Mouse (Mus musculus) CH12.LX (cell line): ENCODE measurements at regions not wholly inside any gene's neighbourhood (a gene's known extent, or its start where the extent isn't known, plus 50 kb on each side); places are given as distances from the start of the nearest gene placed in this dataset.
"Not testable (repeated sequence)": the region's sequence is repeated elsewhere in the genome, so short reads cannot be mapped to it uniquely, and the experiment has no call there.

Source experiments
- DNase-seq: peaks from one replicate; pipeline ENCODE4 v3.0.0-alpha.2; 2013; ENCODE audit errors: extremely low read depth
- H3K27ac ChIP-seq: 2 replicates; pipeline ENCODE4 v1.5.1; 2012; ENCODE audit warnings: low read depth, mild to moderate bottlenecking, control low read depth, moderate library complexity; ENCODE audit not compliant: insufficient read depth
- H3K27me3 ChIP-seq: replicated peaks from 2 replicates; pipeline ENCODE3; 2012; ENCODE audit warnings: inconsistent platforms
- H3K36me3 ChIP-seq, 2 experiments: replicated peaks in 1 of 2; 2 replicates each; pipeline versions ENCODE3 to v1.6.1; 2012; ENCODE audit warnings: inconsistent platforms in 1 of 2, low read length in 1 of 2, mild to moderate bottlenecking in 1 of 2, mixed read lengths in 1 of 2, moderate library complexity in 1 of 2; ENCODE audit not compliant: control insufficient read depth in 1 of 2, insufficient read depth in 1 of 2
- H3K4me1 ChIP-seq, 2 experiments: 2 replicates each; pipeline ENCODE4 v1.6.1; 2012; ENCODE audit warnings: inconsistent platforms in 1 of 2, moderate library complexity in 1 of 2; ENCODE audit not compliant: insufficient read depth in 2 of 2, control insufficient read depth in 1 of 2
- H3K4me2 ChIP-seq: 2 replicates; pipeline ENCODE4 v1.6.1; 2012; ENCODE audit warnings: low read depth, mild to moderate bottlenecking, control low read depth; ENCODE audit not compliant: poor library complexity, insufficient read depth, severe bottlenecking
- H3K4me3 ChIP-seq, 3 experiments: fragments of 150-350 bp in 1 of 3; sonication (generic) in 1 of 3; replicated peaks in 1 of 3; 2 replicates each; pipeline versions ENCODE3 to v1.5.1; 2011 to 2012; ENCODE audit warnings: low read depth in 2 of 3, low read length in 2 of 3, mild to moderate bottlenecking in 2 of 3, moderate library complexity in 2 of 3, control low read depth in 1 of 3, improper control_type of control experiment in 1 of 3, inconsistent platforms in 1 of 3, mixed read lengths in 1 of 3; ENCODE audit not compliant: poor library complexity in 1 of 3
- H3K79me2 ChIP-seq: replicated peaks from 2 replicates; pipeline ENCODE4 v1.6.1; 2012; ENCODE audit warnings: mild to moderate bottlenecking, moderate library complexity; ENCODE audit not compliant: control insufficient read depth, poor library complexity, insufficient read depth, severe bottlenecking; ENCODE audit errors: extremely low read depth
- H3K9ac ChIP-seq: 2 replicates; pipeline ENCODE4 v1.6.1; 2012; ENCODE audit warnings: low read depth, mild to moderate bottlenecking, control low read depth, moderate library complexity; ENCODE audit not compliant: insufficient read depth
- H3K9me3 ChIP-seq: replicated peaks from 2 replicates; pipeline ENCODE3; 2012; ENCODE audit warnings: low read length, inconsistent platforms, mixed read lengths
- BHLHE40 ChIP-seq: IDR thresholded peaks from 2 replicates; pipeline ENCODE4 v1.6.1; 2011; ENCODE audit warnings: mild to moderate bottlenecking, low read depth, low read length, improper control_type of control experiment
- CHD1 ChIP-seq: IDR thresholded peaks from 2 replicates; pipeline ENCODE4 v1.6.1; 2012; ENCODE audit warnings: low read depth, low read length, improper control_type of control experiment, inconsistent platforms
- CTCF ChIP-seq, 2 experiments: IDR thresholded peaks in 1 of 2; conservative IDR thresholded peaks in 1 of 2; 2 replicates each; pipeline ENCODE4 v1.5.1; 2011 to 2012; ENCODE audit warnings: low read depth in 2 of 2, low read length in 2 of 2, improper control_type of control experiment in 1 of 2, inconsistent platforms in 1 of 2, mild to moderate bottlenecking in 1 of 2, moderate library complexity in 1 of 2
- EP300 ChIP-seq: IDR thresholded peaks from 2 replicates; pipeline ENCODE4 v1.6.1; 2011; ENCODE audit warnings: low read length, improper control_type of control experiment
- HCFC1 ChIP-seq: IDR thresholded peaks from 2 replicates; pipeline ENCODE4 v1.6.1; 2012; ENCODE audit warnings: low read depth, mild to moderate bottlenecking, inconsistent platforms, low read length, improper control_type of control experiment
- IRF4 ChIP-seq: IDR thresholded peaks from 2 replicates; pipeline ENCODE4 v1.6.1; 2014; ENCODE audit warnings: low read depth, mild to moderate bottlenecking, inconsistent platforms, low read length, improper control_type of control experiment
- MAZ ChIP-seq: IDR thresholded peaks from 2 replicates; pipeline ENCODE4 v1.6.1; 2012; ENCODE audit warnings: low read depth, mild to moderate bottlenecking, inconsistent platforms, low read length, improper control_type of control experiment, moderate library complexity
- MEF2A ChIP-seq: IDR thresholded peaks from 2 replicates; pipeline ENCODE4 v1.6.1; 2014; ENCODE audit warnings: low read depth, mild to moderate bottlenecking, inconsistent platforms, low read length, improper control_type of control experiment, borderline replicate concordance
- MYC ChIP-seq: IDR thresholded peaks from 2 replicates; pipeline ENCODE4 v1.6.1; 2011; ENCODE audit warnings: low read depth, mild to moderate bottlenecking, improper control_type of control experiment, low read length
- NELFE ChIP-seq: IDR thresholded peaks from 2 replicates; pipeline ENCODE4 v1.6.1; 2011; ENCODE audit warnings: low read depth, low read length, improper control_type of control experiment
- NRF1 ChIP-seq: IDR thresholded peaks from 2 replicates; pipeline ENCODE4 v1.6.1; 2014; ENCODE audit warnings: low read depth, mild to moderate bottlenecking, inconsistent platforms, low read length, improper control_type of control experiment, moderate library complexity
- RAD21 ChIP-seq: IDR thresholded peaks from 2 replicates; pipeline ENCODE4 v1.6.1; 2011; ENCODE audit warnings: low read depth, mild to moderate bottlenecking, low read length, improper control_type of control experiment, moderate library complexity
- SMC3 ChIP-seq: IDR thresholded peaks from 2 replicates; pipeline ENCODE4 v1.6.1; 2011; ENCODE audit warnings: low read depth, low read length, improper control_type of control experiment
- TBP ChIP-seq: conservative IDR thresholded peaks from 2 replicates; pipeline ENCODE4 v1.6.1; 2011; ENCODE audit warnings: low read depth, low read length, improper control_type of control experiment
- USF1 ChIP-seq: IDR thresholded peaks from 2 replicates; pipeline ENCODE4 v1.6.1; 2014; ENCODE audit warnings: low read depth, mild to moderate bottlenecking, inconsistent platforms, low read length, improper control_type of control experiment
- ZKSCAN1 ChIP-seq: IDR thresholded peaks from 2 replicates; pipeline ENCODE4 v1.6.1; 2012; ENCODE audit warnings: low read depth, inconsistent platforms, low read length, improper control_type of control experiment, borderline replicate concordance
- dilution Hi-C: fragments of 300-500 bp; cut with MboI; formaldehyde crosslinking; loops from 2 replicates; pipeline ENCODE4 v1.14.3; 2020; ENCODE audit warnings: low sequenced_read_pairs; ENCODE audit not compliant: extremely low pct_unique_long_range_greater_than_20kb, extremely low pct_ligation_motif_present
- in situ Hi-C: fragments of 300-500 bp; cut with MboI; formaldehyde crosslinking; loops from 3 replicates; pipeline ENCODE4 v1.14.3; 2019; ENCODE audit warnings: low sequenced_read_pairs, low pct_ligation_motif_present, low pct_unique_long_range_greater_than_20kb, mixed read lengths

GRCm38 (mm10) chr6:41140916-41141315 is 105.6 kb upstream of the 2210010C04Rik start:
- no peaks in the 10 kb centered on the region for H3K4me1 ChIP-seq
- H3K27me3 ChIP-seq, result no peaks in the 10 kb centered on the region
- DNase-seq, result no peak
- in situ Hi-C loops (no loop called here), dilution Hi-C loops (no loop called here)
- H3K9me3 ChIP-seq, result no peaks in the 10 kb centered on the region
- TF ChIP-seq EP300 (no peak), USF1 (no peak), SMC3 (no peak), MYC (no peak), IRF4 (no peak), MAZ (no peak), MEF2A (no peak), HCFC1 (no peak), BHLHE40 (no peak), NELFE (no peak), TBP (no peak)
- H3K9ac ChIP-seq, result no peak overlapping the region
- no peak overlapping the region for H3K4me3 ChIP-seq
- H3K36me3 ChIP-seq, result no peaks in the 10 kb centered on the region
- no peaks in the 10 kb centered on the region; the same call in 1 of the 2 replicates for H3K79me2 ChIP-seq
- no peak overlapping the region for H3K27ac ChIP-seq
- no peak overlapping the region for H3K4me2 ChIP-seq

- dilution Hi-C loops, H3K27ac ChIP-seq, H3K36me3 ChIP-seq, in situ Hi-C loops, H3K9me3 ChIP-seq, H3K9ac ChIP-seq, H3K4me1 ChIP-seq, H3K27me3 ChIP-seq, H3K4me3 ChIP-seq, H3K4me2 ChIP-seq, H3K79me2 ChIP-seq, DNase-seq: not testable (repeated sequence)
These were observed 102.1 kb upstream of the 2210010C04Rik start for GRCm38 (mm10) chr6:41137401-41137777.

GRCm38 (mm10) chr6:41136717-41137400 is 101.5 kb upstream of the 2210010C04Rik start:
- Histone ChIP-seq H3K4me1 (no peaks in the 10 kb centered on the region), H3K27ac (no peak overlapping the region), H3K36me3 (no peaks in the 10 kb centered on the region), H3K4me2 (no peak overlapping the region)
- peak; percentile 79 to 81 for TF ChIP-seq CTCF (conservative IDR thresholded peaks at IDR 0.05 in 1 of 2, IDR thresholded peaks at IDR 0.05 in 1 of 2; ENCODE audit: low read depth in 2 of 2, low read length in 2 of 2)
- TF ChIP-seq RAD21, result peak; percentile 79
- TF ChIP-seq NRF1, result no peak
- no peak for TF ChIP-seq MYC
- TF ChIP-seq ZKSCAN1, result no peak
- TF ChIP-seq CHD1, result no peak
- no peak for TF ChIP-seq BHLHE40
- TF ChIP-seq SMC3, result peak; percentile 59
- TF ChIP-seq, all 38 proteins: peak for 3
- in situ Hi-C loops, result no loop called here
- Histone ChIP-seq H3K9me3 (no peaks in the 10 kb centered on the region), H3K79me2 (no peaks in the 10 kb centered on the region; the same call in 1 of the 2 replicates), H3K9ac (no peak overlapping the region), H3K4me3 (no peak overlapping the region), H3K27me3 (no peaks in the 10 kb centered on the region)
- dilution Hi-C loops, result no loop called here
- peak; percentile 72 for DNase-seq
